Mouse (Mus musculus) MEL (cell line): ENCODE measurements around the gene Ubr1. TPM values are rescaled to one million over a fixed set of nuclear protein-coding genes. Genes with fewer than 3 reads are reported as not detected.

Experiments used
- DNase-seq: peaks from one replicate; pipeline ENCODE4 v3.0.0; 2011; ENCODE audit warnings: low read depth, low spot score
- H3K27ac ChIP-seq: 2 replicates; pipeline ENCODE4 v1.5.1; 2012; ENCODE audit warnings: low read depth, mild to moderate bottlenecking, control low read depth, low read length, moderate library complexity; ENCODE audit not compliant: control insufficient read depth
- H3K27me3 ChIP-seq, 2 experiments: fragments of 150-350 bp in 1 of 2; sonication (generic) in 1 of 2; 2 replicates each; pipeline ENCODE4 v1.6.1; 2012; ENCODE audit warnings: low read length in 2 of 2, mild to moderate bottlenecking in 2 of 2, improper control_type of control experiment in 1 of 2, moderate library complexity in 1 of 2; ENCODE audit not compliant: insufficient read depth in 2 of 2, control insufficient read depth in 1 of 2
- H3K36me3 ChIP-seq, 2 experiments: 2 replicates each; pipeline ENCODE4 v1.6.1; 2012 to 2014; ENCODE audit warnings: low read length in 2 of 2, improper control_type of control experiment in 1 of 2, inconsistent platforms in 1 of 2, mild to moderate bottlenecking in 1 of 2; ENCODE audit not compliant: insufficient read depth in 2 of 2, control insufficient read depth in 1 of 2
- H3K4me1 ChIP-seq, 2 experiments: fragments of 150-350 bp in 1 of 2; sonication (generic) in 1 of 2; 2 replicates each; pipeline ENCODE4 v1.6.1; 2012; ENCODE audit warnings: low read length in 2 of 2, improper control_type of control experiment in 1 of 2, mild to moderate bottlenecking in 1 of 2; ENCODE audit not compliant: insufficient read depth in 2 of 2, control insufficient read depth in 1 of 2
- H3K4me3 ChIP-seq, 2 experiments: fragments of 150-350 bp in 1 of 2; sonication (generic) in 1 of 2; 2 replicates each; pipeline ENCODE4 v1.5.1; 2012; ENCODE audit warnings: low read depth in 2 of 2, low read length in 2 of 2, mild to moderate bottlenecking in 2 of 2, moderate library complexity in 2 of 2, control low read depth in 1 of 2, improper control_type of control experiment in 1 of 2; ENCODE audit not compliant: control insufficient read depth in 1 of 2, insufficient read depth in 1 of 2
- H3K79me2 ChIP-seq: 2 replicates; pipeline ENCODE4 v1.6.1; 2012; ENCODE audit warnings: mild to moderate bottlenecking, low read length, moderate library complexity; ENCODE audit not compliant: control insufficient read depth, poor library complexity, insufficient read depth
- H3K9ac ChIP-seq: 2 replicates; pipeline ENCODE4 v1.6.1; 2012; ENCODE audit warnings: low read depth, mild to moderate bottlenecking, control low read depth, low read length, moderate library complexity; ENCODE audit not compliant: control insufficient read depth, poor library complexity, severe bottlenecking
- H3K9me3 ChIP-seq: fragments of 150-350 bp; sonication (generic); replicated peaks from 2 replicates; pipeline ENCODE4 v1.6.1; 2012; ENCODE audit warnings: mild to moderate bottlenecking, low read length, improper control_type of control experiment, moderate library complexity; ENCODE audit not compliant: insufficient read depth
- CHD1 ChIP-seq: IDR thresholded peaks from 2 replicates; pipeline ENCODE4 v1.6.1; 2012; ENCODE audit warnings: low read depth, mild to moderate bottlenecking, inconsistent platforms, low read length, improper control_type of control experiment
- CHD2 ChIP-seq: IDR thresholded peaks from 2 replicates; pipeline ENCODE4 v1.6.1; 2011; ENCODE audit warnings: low read length, improper control_type of control experiment
- CTCF ChIP-seq, 3 experiments: IDR thresholded peaks in 2 of 3; conservative IDR thresholded peaks in 1 of 3; 2 replicates each; pipeline ENCODE4 v1.5.1; 2011 to 2012; ENCODE audit warnings: low read length in 3 of 3, low read depth in 2 of 3, mild to moderate bottlenecking in 2 of 3, improper control_type of control experiment in 1 of 3, inconsistent platforms in 1 of 3, mixed read lengths in 1 of 3, moderate library complexity in 1 of 3; ENCODE audit not compliant: control insufficient read depth in 1 of 3, insufficient read depth in 1 of 3, poor library complexity in 1 of 3, severe bottlenecking in 1 of 3
- ELF1 ChIP-seq: IDR thresholded peaks from 2 replicates; pipeline ENCODE4 v1.6.1; 2014; ENCODE audit warnings: low read depth, mild to moderate bottlenecking, inconsistent platforms, low read length, improper control_type of control experiment, moderate library complexity
- GATA1 ChIP-seq: IDR thresholded peaks from 2 replicates; pipeline ENCODE4 v1.6.1; 2011; ENCODE audit warnings: low read depth, low read length, improper control_type of control experiment
- JUND ChIP-seq: IDR thresholded peaks from 2 replicates; pipeline ENCODE4 v1.6.1; 2011; ENCODE audit warnings: low read depth, mild to moderate bottlenecking, improper control_type of control experiment, low read length
- MEF2A ChIP-seq: IDR thresholded peaks from 2 replicates; pipeline ENCODE4 v1.6.1; 2014; ENCODE audit warnings: low read depth, mild to moderate bottlenecking, inconsistent platforms, low read length, improper control_type of control experiment; ENCODE audit not compliant: poor library complexity, insufficient replicate concordance, severe bottlenecking; ENCODE audit errors: extremely low read depth
- MXI1 ChIP-seq: IDR thresholded peaks from 2 replicates; pipeline ENCODE4 v1.6.1; 2011; ENCODE audit warnings: mild to moderate bottlenecking, low read depth, low read length, improper control_type of control experiment
- MYB ChIP-seq: IDR thresholded peaks from 2 replicates; pipeline ENCODE4 v1.6.1; 2011; ENCODE audit warnings: mild to moderate bottlenecking, low read depth, low read length, improper control_type of control experiment
- NELFE ChIP-seq: IDR thresholded peaks from 2 replicates; pipeline ENCODE4 v1.6.1; 2011; ENCODE audit warnings: low read depth, low read length, improper control_type of control experiment
- NRF1 ChIP-seq: IDR thresholded peaks from 2 replicates; pipeline ENCODE4 v1.6.1; 2014; ENCODE audit warnings: low read depth, mild to moderate bottlenecking, inconsistent platforms, low read length, improper control_type of control experiment, moderate library complexity; ENCODE audit not compliant: poor library complexity, insufficient read depth, severe bottlenecking
- POLR2A ChIP-seq, 2 experiments: IDR thresholded peaks; 2 replicates each; pipeline ENCODE4 v1.6.1; 2011 to 2012; ENCODE audit warnings: low read length in 2 of 2, mild to moderate bottlenecking in 2 of 2, control low read depth in 1 of 2, improper control_type of control experiment in 1 of 2, low read depth in 1 of 2, moderate library complexity in 1 of 2; ENCODE audit not compliant: control insufficient read depth in 1 of 2, insufficient read depth in 1 of 2, poor library complexity in 1 of 2
- POLR2AphosphoS2 ChIP-seq: IDR thresholded peaks from 2 replicates; pipeline ENCODE4 v1.6.1; 2011; ENCODE audit warnings: low read length, improper control_type of control experiment
- POLR2AphosphoS5 ChIP-seq: IDR thresholded peaks from 2 replicates; pipeline ENCODE4 v1.6.1; 2012; ENCODE audit warnings: low read depth, borderline replicate concordance, mild to moderate bottlenecking, inconsistent platforms, low read length, moderate library complexity, mixed read lengths
- RAD21 ChIP-seq: IDR thresholded peaks from 2 replicates; pipeline ENCODE4 v1.6.1; 2011; ENCODE audit warnings: mild to moderate bottlenecking, low read depth, low read length, improper control_type of control experiment
- RCOR1 ChIP-seq: IDR thresholded peaks from 2 replicates; pipeline ENCODE4 v1.6.1; 2012; ENCODE audit warnings: low read depth, mild to moderate bottlenecking, inconsistent platforms, low read length, improper control_type of control experiment
- SIN3A ChIP-seq: IDR thresholded peaks from 2 replicates; pipeline ENCODE4 v1.6.1; 2012; ENCODE audit warnings: low read length, improper control_type of control experiment, inconsistent platforms
- SMC3 ChIP-seq: IDR thresholded peaks from 2 replicates; pipeline ENCODE4 v1.6.1; 2011; ENCODE audit warnings: low read depth, low read length, improper control_type of control experiment
- TAL1 ChIP-seq: IDR thresholded peaks from 2 replicates; pipeline ENCODE4 v1.6.1; 2012; ENCODE audit warnings: mild to moderate bottlenecking, inconsistent platforms, low read length, moderate library complexity, mixed read lengths
- TBP ChIP-seq: IDR thresholded peaks from 2 replicates; pipeline ENCODE4 v1.8.0; 2011; ENCODE audit warnings: low read depth, low read length, improper control_type of control experiment
- TCF12 ChIP-seq: IDR thresholded peaks from 2 replicates; pipeline ENCODE4 v1.6.1; 2014; ENCODE audit warnings: low read depth, mild to moderate bottlenecking, inconsistent platforms, low read length, improper control_type of control experiment, moderate library complexity
- USF1 ChIP-seq: IDR thresholded peaks from 2 replicates; pipeline ENCODE4 v1.6.1; 2014; ENCODE audit warnings: low read depth, mild to moderate bottlenecking, inconsistent platforms, low read length, improper control_type of control experiment, moderate library complexity
- ZNF384 ChIP-seq: IDR thresholded peaks from 2 replicates; pipeline ENCODE4 v1.6.1; 2012; ENCODE audit warnings: low read depth, mild to moderate bottlenecking, inconsistent platforms, low read length, improper control_type of control experiment
- polyA plus RNA-seq, 2 experiments: library from polyadenylated mRNA; stranded (reverse) in 1 of 2; unstranded in 1 of 2; fragments of >175 nt in 1 of 2; fragments of >200 nt in 1 of 2; gene quantifications; 2 replicates each; pipeline versions ENCODE4 v1.2.1 to v1.2.4; 2012; ENCODE audit warnings: low replicate concordance in 2 of 2, low read depth in 1 of 2; ENCODE audit not compliant: insufficient read length in 2 of 2, insufficient read depth in 1 of 2, missing spikeins in 1 of 2
- total RNA-seq: library from RNA; depleted of rRNA; stranded (reverse); fragments of 300-350 nt; gene quantifications from 2 replicates; pipeline ENCODE4 v1.2.3, GENCODE M21; 2012

Gene Ubr1
- total and polyA plus RNA-seq, 3 experiments: 12.8 to 27.8 TPM; not detected in 1

DNA sequence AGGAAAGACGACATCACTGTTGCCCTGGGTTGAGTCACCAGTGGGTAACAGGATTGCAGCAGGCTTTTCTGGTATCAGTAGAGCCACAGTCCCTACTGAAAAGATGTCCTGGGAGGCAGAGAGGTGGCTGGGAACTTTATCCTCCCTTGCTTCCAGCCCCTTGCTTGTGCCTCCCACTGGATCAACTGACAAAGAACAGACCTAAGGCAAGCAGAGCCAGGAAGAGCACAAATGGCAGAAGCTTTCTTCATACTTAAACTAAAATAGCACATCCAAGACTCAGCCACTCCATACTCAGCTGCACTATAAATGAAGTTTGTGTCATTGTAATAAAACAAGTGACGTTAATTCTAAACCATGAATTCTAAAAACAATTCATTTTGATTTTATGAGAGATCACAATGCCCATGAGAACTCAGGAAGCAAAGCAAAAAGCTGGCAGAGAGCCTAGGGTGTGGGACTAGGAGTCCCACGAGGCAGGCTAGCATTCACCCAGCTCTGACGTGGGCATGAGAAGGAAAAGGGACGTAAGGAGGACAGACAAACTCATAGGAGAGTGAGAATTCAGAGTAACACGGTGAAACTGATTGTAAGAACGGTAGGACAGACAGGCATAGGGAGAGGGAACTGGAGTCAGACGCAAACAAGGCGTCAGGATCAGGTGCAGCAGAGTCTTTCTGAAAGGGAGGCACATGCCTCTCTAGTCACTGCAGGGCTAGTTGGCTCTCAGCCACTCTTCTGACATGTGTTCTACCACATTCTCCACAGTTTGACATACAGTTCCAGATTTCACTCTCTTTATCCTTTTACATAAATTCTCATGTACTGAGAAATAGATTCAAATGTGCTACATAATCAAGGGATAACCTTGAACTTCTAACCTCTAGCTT is 98.8 kb downstream of the Ubr1 start:
- no peak overlapping the region for H3K27ac ChIP-seq
- H3K79me2 ChIP-seq: no peaks in the 10 kb centered on the region
- H3K36me3 ChIP-seq: peaks cover 0 to 5% of the 10 kb centered on the region in 2 experiments; a peak in 2 of 4 replicates
- TF ChIP-seq ELF1 (no peak), USF1 (no peak), MYB (no peak), SMC3 (no peak), NRF1 (no peak), CTCF (IDR thresholded peaks at IDR 0.05 in 2 of 3, conservative IDR thresholded peaks at IDR 0.05 in 1 of 3; ENCODE audit: control insufficient read depth in 1 of 3, insufficient read depth in 1 of 3, low read depth in 2 of 3, low read length in 3 of 3, poor library complexity in 1 of 3, severe bottlenecking in 1 of 3) (no peak), CHD2 (no peak), TAL1 (no peak), CHD1 (no peak), TBP (no peak), MXI1 (no peak), GATA1 (no peak), POLR2AphosphoS5 (no peak), POLR2AphosphoS2 (no peak)
- TF ChIP-seq, all 39 proteins: peak for 0
- H3K4me1 ChIP-seq: no peaks in the 10 kb centered on the region
- H3K4me3 ChIP-seq: no peak overlapping the region
- H3K9ac ChIP-seq: no peak overlapping the region
- no peak for DNase-seq
- no peaks in the 10 kb centered on the region for H3K9me3 ChIP-seq
- no peaks in the 10 kb centered on the region for H3K27me3 ChIP-seq

- no peaks in the 10 kb centered on the region for H3K27me3 ChIP-seq
- DNase-seq: no peak
- H3K4me1 ChIP-seq: no peaks in the 10 kb centered on the region
- H3K79me2 ChIP-seq: no peaks in the 10 kb centered on the region
- H3K4me3 ChIP-seq: no peak overlapping the region
- H3K36me3 ChIP-seq: peaks cover 0 to 2% of the 10 kb centered on the region in 2 experiments; a peak in 2 of 4 replicates
- H3K27ac ChIP-seq: no peak overlapping the region
- H3K9me3 ChIP-seq: no peaks in the 10 kb centered on the region
- TF ChIP-seq NELFE (no peak), CHD2 (no peak), MEF2A (no peak), RAD21 (no peak), RCOR1 (no peak), TBP (no peak), TAL1 (no peak), MYB (no peak), POLR2AphosphoS2 (no peak), TCF12 (no peak), SIN3A (no peak), ZNF384 (no peak), JUND (no peak), POLR2A (IDR thresholded peaks at IDR 0.05; ENCODE audit: control insufficient read depth in 1 of 2, insufficient read depth in 1 of 2, low read depth in 1 of 2, low read length in 2 of 2, poor library complexity in 1 of 2) (no peak)
- H3K9ac ChIP-seq: no peak overlapping the region
Measured at GRCm38 (mm10) chr2:120867336-120867735, 103.2 kb downstream of the Ubr1 start.
